Mouse (Mus musculus) MEL (cell line): Measurements from ENCODE around the gene Traf5. TPM values are rescaled to one million over a fixed set of nuclear protein-coding genes. Genes with fewer than 3 reads are reported as not detected.

Experiments
- DNase-seq: peaks from one replicate; pipeline ENCODE4 v3.0.0; 2011; ENCODE audit warnings: low read depth, low spot score
- H3K27ac ChIP-seq: 2 replicates; pipeline ENCODE4 v1.5.1; 2012; ENCODE audit warnings: low read depth, mild to moderate bottlenecking, control low read depth, low read length, moderate library complexity; ENCODE audit not compliant: control insufficient read depth
- H3K27me3 ChIP-seq, 2 experiments: fragments of 150-350 bp in 1 of 2; sonication (generic) in 1 of 2; 2 replicates each; pipeline ENCODE4 v1.6.1; 2012; ENCODE audit warnings: low read length in 2 of 2, mild to moderate bottlenecking in 2 of 2, improper control_type of control experiment in 1 of 2, moderate library complexity in 1 of 2; ENCODE audit not compliant: insufficient read depth in 2 of 2, control insufficient read depth in 1 of 2
- H3K36me3 ChIP-seq, 2 experiments: 2 replicates each; pipeline ENCODE4 v1.6.1; 2012 to 2014; ENCODE audit warnings: low read length in 2 of 2, improper control_type of control experiment in 1 of 2, inconsistent platforms in 1 of 2, mild to moderate bottlenecking in 1 of 2; ENCODE audit not compliant: insufficient read depth in 2 of 2, control insufficient read depth in 1 of 2
- H3K4me1 ChIP-seq, 2 experiments: fragments of 150-350 bp in 1 of 2; sonication (generic) in 1 of 2; 2 replicates each; pipeline ENCODE4 v1.6.1; 2012; ENCODE audit warnings: low read length in 2 of 2, improper control_type of control experiment in 1 of 2, mild to moderate bottlenecking in 1 of 2; ENCODE audit not compliant: insufficient read depth in 2 of 2, control insufficient read depth in 1 of 2
- H3K4me3 ChIP-seq, 2 experiments: fragments of 150-350 bp in 1 of 2; sonication (generic) in 1 of 2; 2 replicates each; pipeline ENCODE4 v1.5.1; 2012; ENCODE audit warnings: low read depth in 2 of 2, low read length in 2 of 2, mild to moderate bottlenecking in 2 of 2, moderate library complexity in 2 of 2, control low read depth in 1 of 2, improper control_type of control experiment in 1 of 2; ENCODE audit not compliant: control insufficient read depth in 1 of 2, insufficient read depth in 1 of 2
- H3K79me2 ChIP-seq: 2 replicates; pipeline ENCODE4 v1.6.1; 2012; ENCODE audit warnings: mild to moderate bottlenecking, low read length, moderate library complexity; ENCODE audit not compliant: control insufficient read depth, poor library complexity, insufficient read depth
- H3K9ac ChIP-seq: 2 replicates; pipeline ENCODE4 v1.6.1; 2012; ENCODE audit warnings: low read depth, mild to moderate bottlenecking, control low read depth, low read length, moderate library complexity; ENCODE audit not compliant: control insufficient read depth, poor library complexity, severe bottlenecking
- H3K9me3 ChIP-seq: fragments of 150-350 bp; sonication (generic); replicated peaks from 2 replicates; pipeline ENCODE4 v1.6.1; 2012; ENCODE audit warnings: mild to moderate bottlenecking, low read length, improper control_type of control experiment, moderate library complexity; ENCODE audit not compliant: insufficient read depth
- E2F4 ChIP-seq: IDR thresholded peaks from 2 replicates; pipeline ENCODE4 v1.6.1; 2011; ENCODE audit warnings: low read depth, low read length, improper control_type of control experiment, borderline replicate concordance
- ELF1 ChIP-seq: IDR thresholded peaks from 2 replicates; pipeline ENCODE4 v1.6.1; 2014; ENCODE audit warnings: low read depth, mild to moderate bottlenecking, inconsistent platforms, low read length, improper control_type of control experiment, moderate library complexity
- EP300 ChIP-seq, 2 experiments: IDR thresholded peaks; 2 replicates each; pipeline ENCODE4 v1.6.1; 2011; ENCODE audit warnings: improper control_type of control experiment in 2 of 2, low read length in 2 of 2, low read depth in 1 of 2, mild to moderate bottlenecking in 1 of 2
- ETS1 ChIP-seq: IDR thresholded peaks from 2 replicates; pipeline ENCODE4 v1.6.1; 2012; ENCODE audit warnings: low read depth, mild to moderate bottlenecking, inconsistent platforms, low read length, improper control_type of control experiment, moderate library complexity
- GATA1 ChIP-seq: IDR thresholded peaks from 2 replicates; pipeline ENCODE4 v1.6.1; 2011; ENCODE audit warnings: low read depth, low read length, improper control_type of control experiment
- HCFC1 ChIP-seq: IDR thresholded peaks from 2 replicates; pipeline ENCODE4 v1.6.1; 2012; ENCODE audit warnings: low read depth, mild to moderate bottlenecking, inconsistent platforms, low read length, improper control_type of control experiment, moderate library complexity
- MAFK ChIP-seq: IDR thresholded peaks from 2 replicates; pipeline ENCODE4 v1.6.1; 2011; ENCODE audit warnings: low read depth, mild to moderate bottlenecking, low read length, improper control_type of control experiment, borderline replicate concordance
- MAZ ChIP-seq: IDR thresholded peaks from 2 replicates; pipeline ENCODE4 v1.6.1; 2012; ENCODE audit warnings: low read depth, mild to moderate bottlenecking, inconsistent platforms, low read length, improper control_type of control experiment
- MXI1 ChIP-seq: IDR thresholded peaks from 2 replicates; pipeline ENCODE4 v1.6.1; 2011; ENCODE audit warnings: mild to moderate bottlenecking, low read depth, low read length, improper control_type of control experiment
- NELFE ChIP-seq: IDR thresholded peaks from 2 replicates; pipeline ENCODE4 v1.6.1; 2011; ENCODE audit warnings: low read depth, low read length, improper control_type of control experiment
- POLR2A ChIP-seq, 2 experiments: IDR thresholded peaks; 2 replicates each; pipeline ENCODE4 v1.6.1; 2011 to 2012; ENCODE audit warnings: low read length in 2 of 2, mild to moderate bottlenecking in 2 of 2, control low read depth in 1 of 2, improper control_type of control experiment in 1 of 2, low read depth in 1 of 2, moderate library complexity in 1 of 2; ENCODE audit not compliant: control insufficient read depth in 1 of 2, insufficient read depth in 1 of 2, poor library complexity in 1 of 2
- POLR2AphosphoS2 ChIP-seq: IDR thresholded peaks from 2 replicates; pipeline ENCODE4 v1.6.1; 2011; ENCODE audit warnings: low read length, improper control_type of control experiment
- RCOR1 ChIP-seq: IDR thresholded peaks from 2 replicates; pipeline ENCODE4 v1.6.1; 2012; ENCODE audit warnings: low read depth, mild to moderate bottlenecking, inconsistent platforms, low read length, improper control_type of control experiment
- SIN3A ChIP-seq: IDR thresholded peaks from 2 replicates; pipeline ENCODE4 v1.6.1; 2012; ENCODE audit warnings: low read length, improper control_type of control experiment, inconsistent platforms
- TBP ChIP-seq: IDR thresholded peaks from 2 replicates; pipeline ENCODE4 v1.8.0; 2011; ENCODE audit warnings: low read depth, low read length, improper control_type of control experiment
- TCF12 ChIP-seq: IDR thresholded peaks from 2 replicates; pipeline ENCODE4 v1.6.1; 2014; ENCODE audit warnings: low read depth, mild to moderate bottlenecking, inconsistent platforms, low read length, improper control_type of control experiment, moderate library complexity
- USF2 ChIP-seq, 2 experiments: IDR thresholded peaks; 2 replicates each; pipeline ENCODE4 v1.6.1; 2011 to 2012; ENCODE audit warnings: improper control_type of control experiment in 2 of 2, low read length in 2 of 2, borderline replicate concordance in 1 of 2, inconsistent platforms in 1 of 2, low read depth in 1 of 2, mild to moderate bottlenecking in 1 of 2; ENCODE audit not compliant: insufficient read depth in 1 of 2
- ZMIZ1 ChIP-seq: IDR thresholded peaks from 2 replicates; pipeline ENCODE4 v1.6.1; 2012; ENCODE audit warnings: low read depth, mild to moderate bottlenecking, inconsistent platforms, low read length, improper control_type of control experiment, moderate library complexity
- ZNF384 ChIP-seq: IDR thresholded peaks from 2 replicates; pipeline ENCODE4 v1.6.1; 2012; ENCODE audit warnings: low read depth, mild to moderate bottlenecking, inconsistent platforms, low read length, improper control_type of control experiment
- polyA plus RNA-seq, 2 experiments: library from polyadenylated mRNA; stranded (reverse) in 1 of 2; unstranded in 1 of 2; fragments of >175 nt in 1 of 2; fragments of >200 nt in 1 of 2; gene quantifications; 2 replicates each; pipeline versions ENCODE4 v1.2.1 to v1.2.4; 2012; ENCODE audit warnings: low replicate concordance in 2 of 2, low read depth in 1 of 2; ENCODE audit not compliant: insufficient read length in 2 of 2, insufficient read depth in 1 of 2, missing spikeins in 1 of 2
- total RNA-seq: library from RNA; depleted of rRNA; stranded (reverse); fragments of 300-350 nt; gene quantifications from 2 replicates; pipeline ENCODE4 v1.2.3, GENCODE M21; 2012

The Traf5 gene
- total and polyA plus RNA-seq, 3 experiments, result 4.0 to 7.3 TPM; not detected in 1

DNA sequence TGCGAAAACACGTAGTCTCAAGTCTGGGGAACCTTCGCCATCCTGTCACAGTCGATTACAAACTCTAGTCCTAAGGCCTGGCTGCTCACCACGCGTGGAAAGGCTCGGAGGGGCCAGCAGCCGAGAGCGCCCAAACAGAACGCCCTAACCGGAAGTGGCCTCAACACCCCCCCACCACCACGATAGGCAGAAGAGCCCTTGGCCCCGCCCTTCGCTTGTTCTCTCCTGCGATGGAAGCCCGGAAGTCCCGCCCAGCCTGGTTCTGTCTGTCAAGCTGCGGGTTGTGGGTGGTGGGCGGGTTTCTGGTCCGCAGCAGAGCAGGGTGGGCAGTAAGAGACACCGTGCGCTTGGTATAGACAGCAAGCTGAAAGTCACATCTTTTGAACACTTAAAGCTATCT, 102.4 kb downstream of the Traf5 start:
- H3K79me2 ChIP-seq, result no peaks in the 10 kb centered on the region; the same call in 1 of the 2 replicates
- peak; percentile 97 for DNase-seq
- TF ChIP-seq MAFK, result no peak
- TF ChIP-seq TBP, result peak; percentile 63
- TF ChIP-seq POLR2AphosphoS2, result 0 out of 2 replicates have a peak, but pooled peaks have one; percentile 57
- TF ChIP-seq TCF12, result peak; percentile 52
- no peak for TF ChIP-seq USF2 (IDR thresholded peaks at IDR 0.05; ENCODE audit: borderline replicate concordance in 1 of 2, insufficient read depth in 1 of 2, low read depth in 1 of 2, low read length in 2 of 2)
- TF ChIP-seq NELFE, result peak; percentile 83
- TF ChIP-seq E2F4, result no peak
- peak; percentile 77 for TF ChIP-seq HCFC1
- TF ChIP-seq SIN3A, result peak; percentile 64
- TF ChIP-seq MXI1, result peak; percentile 60
- TF ChIP-seq MAZ, result 0 out of 2 replicates have a peak, but pooled peaks have one; percentile 20
- TF ChIP-seq ELF1, result peak; percentile 94
- peak; percentile 55; the same call in 1 of the 2 replicates for TF ChIP-seq ZMIZ1
- TF ChIP-seq POLR2A (IDR thresholded peaks at IDR 0.05; ENCODE audit: control insufficient read depth in 1 of 2, insufficient read depth in 1 of 2, low read depth in 1 of 2, low read length in 2 of 2, poor library complexity in 1 of 2), result peak; percentile 71 to 88; a peak in 3 of 4 replicates
- TF ChIP-seq, all 39 proteins: peak for 11
- peaks cover 0 to 8% of the 10 kb centered on the region in 2 experiments; a peak in 2 of 4 replicates for H3K36me3 ChIP-seq
- H3K27ac ChIP-seq, result peak overlapping the region; percentile 75
- peak overlapping the region; percentile 76 for H3K9ac ChIP-seq
- H3K9me3 ChIP-seq, result no peaks in the 10 kb centered on the region
- H3K27me3 ChIP-seq, result no peaks in the 10 kb centered on the region
- peaks cover 0 to 6% of the 10 kb centered on the region in 2 experiments; a peak in 2 of 4 replicates for H3K4me1 ChIP-seq
- peak overlapping the region; percentile 74 to 79 for H3K4me3 ChIP-seq

DNA sequence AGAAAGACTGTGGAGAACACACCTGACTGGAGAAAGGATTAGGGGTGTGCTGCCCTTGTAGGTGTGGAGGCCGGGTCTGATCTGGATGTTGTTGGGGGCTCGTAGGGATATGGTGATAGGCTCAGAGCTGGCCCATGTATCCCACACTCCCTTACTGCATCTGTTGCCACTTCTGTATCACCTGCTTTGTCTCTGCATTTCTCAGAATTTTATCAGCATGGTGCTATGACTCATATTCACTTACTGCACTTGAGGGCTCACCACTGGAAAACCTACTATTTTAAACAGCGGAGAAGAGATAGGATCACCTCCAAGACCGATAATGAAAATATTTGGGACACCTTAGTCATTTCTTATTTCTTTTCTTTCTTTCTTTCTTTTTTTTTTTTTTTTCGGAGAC, 103.3 kb downstream of the Traf5 start:
- H3K4me3 ChIP-seq, result peak overlapping the region; percentile 74 to 79
- DNase-seq, result peak; percentile 56
- 0 out of 2 replicates have a peak, but pooled peaks have one; percentile 5 for TF ChIP-seq ZNF384
- TF ChIP-seq RCOR1, result 0 out of 2 replicates have a peak, but pooled peaks have one; percentile 30
- TF ChIP-seq ZMIZ1, result no peak
- TF ChIP-seq ETS1, result peak; percentile 59; the same call in 1 of the 2 replicates
- TF ChIP-seq GATA1, result peak; percentile 76
- peak; percentile 37 to 70; a peak in 3 of 4 replicates for TF ChIP-seq EP300 (IDR thresholded peaks at IDR 0.05; ENCODE audit: low read depth in 1 of 2, low read length in 2 of 2)
- TF ChIP-seq POLR2AphosphoS2, result no peak

More for the DNA sequence above, 103.3 kb downstream of the Traf5 start:
- H3K79me2 ChIP-seq, result no peaks in the 10 kb centered on the region; the same call in 1 of the 2 replicates
- H3K27me3 ChIP-seq, result no peaks in the 10 kb centered on the region
- H3K9ac ChIP-seq, result 0 out of 2 replicates have a peak overlapping the region, but pooled peaks have one; percentile 13
- peaks cover 0 to 6% of the 10 kb centered on the region in 2 experiments; a peak in 2 of 4 replicates for H3K4me1 ChIP-seq
- 0 out of 2 replicates have a peak overlapping the region, but pooled peaks have one; percentile 2 for H3K27ac ChIP-seq
- no peaks in the 10 kb centered on the region for H3K9me3 ChIP-seq
- H3K36me3 ChIP-seq, result peaks cover 0 to 8% of the 10 kb centered on the region in 2 experiments; a peak in 2 of 4 replicates
